Mouse (Mus musculus): ENCODE measurements at regions not wholly inside any gene's neighbourhood (a gene's known extent, or its start where the extent isn't known, plus 50 kb on each side); places are given as distances from the start of the nearest gene placed in this dataset.

- DNase-seq (ENCODE audit: low spot score in 2 of 2): no peak
- intact Hi-C loops (cut with DNase I): no loop called here
Observed at GRCm38 (mm10) chr8:35979638-35980255, 214.2 kb downstream of the Gm19410 start.

GRCm38 (mm10) chr8:35983083-35983482, 217.5 kb downstream of the Gm19410 start:
- intact Hi-C loops (cut with DNase I): no loop called here

GRCm38 (mm10) chr8:35985152-35985689, 219.6 kb downstream of the Gm19410 start:
- intact Hi-C loops (cut with DNase I): no loop called here

More at GRCm38 (mm10) chr8:35983083-35983482, 217.5 kb downstream of the Gm19410 start:
- DNase-seq (ENCODE audit: low spot score in 2 of 2): no peak

GRCm38 (mm10) chr8:35987327-35987726, 221.7 kb downstream of the Gm19410 start:
- no peak for DNase-seq (ENCODE audit: low spot score in 2 of 2)
- intact Hi-C loops (cut with DNase I): no loop called here

More at GRCm38 (mm10) chr8:35985152-35985689, 219.6 kb downstream of the Gm19410 start:
- DNase-seq (ENCODE audit: low spot score in 2 of 2): peak; percentile 28

- no peak for DNase-seq (ENCODE audit: low spot score in 2 of 2)
- intact Hi-C loops (cut with DNase I): no loop called here
Observed at GRCm38 (mm10) chr8:35991013-35991412, 225.4 kb downstream of the Gm19410 start.

GRCm38 (mm10) chr8:35991936-35992603, 226.5 kb downstream of the Gm19410 start:
- intact Hi-C loops (cut with DNase I): no loop called here
- DNase-seq (ENCODE audit: low spot score in 2 of 2): no peak

GRCm38 (mm10) chr8:35996330-35997077, 230.9 kb downstream of the Gm19410 start:
- intact Hi-C loops (cut with DNase I): no loop called here
- no peak for DNase-seq (ENCODE audit: low spot score in 2 of 2)

GRCm38 (mm10) chr8:35999584-35999983, 234.0 kb downstream of the Gm19410 start:
- no peak for DNase-seq (ENCODE audit: low spot score in 2 of 2)
- intact Hi-C loops (cut with DNase I): no loop called here

GRCm38 (mm10) chr8:36004387-36004786, 238.8 kb downstream of the Gm19410 start:
- intact Hi-C loops (cut with DNase I): no loop called here
- DNase-seq (ENCODE audit: low spot score in 2 of 2): no peak

GRCm38 (mm10) chr8:36005536-36005935, 239.9 kb downstream of the Gm19410 start:
- intact Hi-C loops (cut with DNase I): no loop called here
- no peak for DNase-seq (ENCODE audit: low spot score in 2 of 2)

GRCm38 (mm10) chr8:36007724-36008123, 242.1 kb downstream of the Gm19410 start:
- intact Hi-C loops (cut with DNase I): no loop called here

GRCm38 (mm10) chr8:36009565-36009964, 244.0 kb downstream of the Gm19410 start:
- no peak for DNase-seq (ENCODE audit: low spot score in 2 of 2)
- intact Hi-C loops (cut with DNase I): no loop called here

More at GRCm38 (mm10) chr8:36007724-36008123, 242.1 kb downstream of the Gm19410 start:
- no peak for DNase-seq (ENCODE audit: low spot score in 2 of 2)

GRCm38 (mm10) chr8:36010446-36011217, 245.0 kb downstream of the Gm19410 start:
- intact Hi-C loops (cut with DNase I): loop anchor here (5.0 to 10.0 kb wide), 2 partner anchors 146 to 172 kb away; no protein-coding TSS in a partner anchor
- no peak for DNase-seq (ENCODE audit: low spot score in 2 of 2)

GRCm38 (mm10) chr8:36014862-36015261, 249.3 kb downstream of the Gm19410 start:
- intact Hi-C loops (cut with DNase I): loop anchor here (5.0 to 10.0 kb wide), 2 partner anchors 150 to 167 kb away; no protein-coding TSS in a partner anchor
- peak; percentile 26 to 70 for DNase-seq (ENCODE audit: low spot score in 2 of 2)

GRCm38 (mm10) chr8:36016321-36017114, 250.9 kb downstream of the Gm19410 start:
- DNase-seq (ENCODE audit: low spot score in 2 of 2): no peak
- intact Hi-C loops (cut with DNase I): loop anchor here (10.0 kb wide), 1 partner anchor 152 kb away; no protein-coding TSS in a partner anchor

GRCm38 (mm10) chr8:36018993-36019753, 253.6 kb downstream of the Gm19410 start:
- DNase-seq (ENCODE audit: low spot score in 2 of 2): peak in 1 of 2 experiments; percentile 17
- intact Hi-C loops (cut with DNase I): loop anchor here (10.0 kb wide), 1 partner anchor 154 kb away; no protein-coding TSS in a partner anchor

GRCm38 (mm10) chr8:36019895-36020294, 254.3 kb downstream of the Gm19410 start:
- intact Hi-C loops (cut with DNase I): loop anchor here (10.0 kb wide), 1 partner anchor 155 kb away; no protein-coding TSS in a partner anchor
- DNase-seq (ENCODE audit: low spot score in 2 of 2): peak; percentile 30 to 68

Data from left cerebral cortex, postnatal 14 days (tissue).